Mouse (Mus musculus) thymus, postnatal 4 days (tissue): ENCODE data around the gene Slc25a48.
A peak's percentile ranks its signal among the peaks of the same experiment; 100 is the strongest.

Experiments used
- DNase-seq: peaks from one replicate; pipeline ENCODE4 v3.0.0; 2021

The Slc25a48 gene

DNA sequence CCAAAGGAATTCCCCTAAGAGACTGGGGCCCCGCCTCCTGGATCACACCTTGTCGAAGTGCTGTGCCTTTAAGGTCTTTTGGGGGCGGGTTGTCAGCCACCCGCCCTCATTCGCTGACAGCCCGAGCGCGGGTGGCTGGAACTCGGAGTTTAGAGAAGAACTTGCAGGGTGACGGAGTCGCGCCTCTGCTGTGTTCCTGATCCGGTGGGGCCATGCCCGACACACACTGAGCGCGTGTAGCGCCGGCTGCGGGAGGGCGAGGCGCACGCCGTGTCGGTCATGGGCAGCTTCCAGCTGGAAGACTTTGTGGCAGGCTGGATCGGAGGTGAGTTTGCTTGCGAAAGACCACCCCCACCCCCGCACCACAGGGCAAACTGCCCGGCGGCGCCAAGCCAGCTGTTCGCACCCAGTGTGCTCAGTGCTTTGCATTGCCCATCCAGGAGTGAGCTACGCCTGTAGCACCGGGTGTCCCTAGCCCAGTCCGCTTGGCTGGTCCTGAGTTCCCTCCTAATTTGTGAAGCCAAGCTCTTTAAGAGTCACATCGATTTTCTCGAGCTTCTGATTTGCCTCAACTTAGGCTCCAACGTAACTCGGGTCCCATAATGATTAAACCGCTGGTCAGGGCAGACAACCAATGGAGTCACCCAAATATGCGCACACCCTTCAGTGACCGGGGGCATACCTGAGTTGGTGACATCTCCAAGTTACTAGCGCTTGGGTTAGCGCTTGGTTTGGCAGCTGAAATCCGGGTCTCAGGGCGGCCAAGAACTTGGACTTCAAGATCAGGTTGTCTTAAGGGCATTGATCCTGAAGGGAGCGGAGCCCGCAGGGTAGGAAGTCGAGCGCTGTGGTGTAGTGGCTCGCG, at the start of gene Slc25a48:
Gene Slc25a48 (plus strand): TSS at position 145 of the 865 bp plus-strand sequence.
- DNase-seq, result peak; percentile 24

DNA sequence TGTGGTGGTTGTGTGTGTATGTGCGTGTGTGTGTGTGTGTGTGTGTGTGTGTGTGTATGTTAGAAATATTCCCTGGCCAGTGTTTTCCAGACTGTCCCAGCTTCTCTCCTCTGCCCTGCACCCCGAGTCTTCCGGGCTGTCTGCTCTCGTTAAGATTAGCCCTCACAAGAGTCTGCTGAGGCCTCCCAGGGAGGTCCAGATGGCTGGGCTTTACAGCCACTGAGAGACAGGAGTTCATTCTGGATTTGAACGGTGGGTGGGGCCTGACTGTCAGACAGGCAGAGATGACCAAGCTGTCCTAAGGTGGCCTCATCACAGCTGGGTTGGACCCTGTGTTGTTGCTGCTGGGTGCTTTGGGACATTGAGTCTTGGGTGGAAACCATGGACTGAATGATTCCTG, 40.6 kb upstream of the Slc25a48 start:
- DNase-seq, result no peak

DNA sequence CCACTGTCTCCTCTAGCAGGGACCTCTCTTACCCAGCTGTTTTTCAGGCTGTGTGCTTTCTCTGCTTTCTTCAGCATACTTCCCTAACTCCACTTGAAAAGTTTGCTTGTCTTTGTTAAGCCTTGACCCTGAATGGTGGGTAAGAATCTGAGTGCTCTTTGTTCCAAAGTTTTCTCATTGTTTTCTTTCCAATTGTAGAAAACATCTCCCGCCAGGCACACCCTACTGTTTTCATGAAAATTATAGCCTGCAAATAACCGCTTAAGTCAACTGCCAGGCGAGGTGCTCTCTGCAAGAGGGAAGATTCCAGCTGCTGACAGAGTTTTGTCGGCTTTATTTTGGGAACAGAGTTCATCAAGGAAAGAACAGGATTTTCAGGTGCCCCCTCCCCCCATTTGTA, 37.0 kb upstream of the Slc25a48 start:
- DNase-seq, result no peak

DNA sequence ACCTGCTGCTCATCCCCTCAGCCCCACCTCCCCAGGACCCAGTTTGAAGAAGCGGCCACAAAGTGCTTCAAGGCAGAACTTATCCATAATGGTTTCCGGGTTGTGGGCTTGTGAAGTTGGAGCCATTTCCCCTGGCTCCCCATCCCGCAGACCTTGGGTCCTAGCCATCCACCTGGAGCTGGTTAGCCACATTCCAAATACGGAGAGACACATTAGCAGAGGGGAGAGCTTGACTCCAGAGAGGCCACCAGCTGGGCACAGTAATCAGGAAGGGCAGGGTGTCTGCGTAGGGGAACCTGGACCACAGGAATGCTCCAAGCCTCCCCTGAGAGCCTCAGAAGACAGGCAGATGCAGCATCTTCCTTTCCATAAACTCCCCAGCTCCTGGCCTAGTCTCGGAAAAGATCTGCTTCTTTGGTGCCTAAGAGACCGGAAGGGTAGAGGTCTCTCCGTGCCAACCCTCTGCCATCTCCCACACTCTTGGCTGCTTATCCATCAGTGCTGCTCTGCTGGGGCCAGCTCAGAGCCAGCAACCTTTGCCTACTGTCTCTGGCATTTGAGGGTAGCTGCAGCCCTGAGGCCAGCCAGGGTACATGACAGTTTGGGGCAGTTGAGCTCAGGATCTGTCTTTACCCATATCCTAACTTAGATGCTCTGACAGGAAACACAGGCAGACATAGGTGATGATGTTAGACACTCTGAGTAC, 34.6 kb upstream of the Slc25a48 start:
- DNase-seq, result no peak

DNA sequence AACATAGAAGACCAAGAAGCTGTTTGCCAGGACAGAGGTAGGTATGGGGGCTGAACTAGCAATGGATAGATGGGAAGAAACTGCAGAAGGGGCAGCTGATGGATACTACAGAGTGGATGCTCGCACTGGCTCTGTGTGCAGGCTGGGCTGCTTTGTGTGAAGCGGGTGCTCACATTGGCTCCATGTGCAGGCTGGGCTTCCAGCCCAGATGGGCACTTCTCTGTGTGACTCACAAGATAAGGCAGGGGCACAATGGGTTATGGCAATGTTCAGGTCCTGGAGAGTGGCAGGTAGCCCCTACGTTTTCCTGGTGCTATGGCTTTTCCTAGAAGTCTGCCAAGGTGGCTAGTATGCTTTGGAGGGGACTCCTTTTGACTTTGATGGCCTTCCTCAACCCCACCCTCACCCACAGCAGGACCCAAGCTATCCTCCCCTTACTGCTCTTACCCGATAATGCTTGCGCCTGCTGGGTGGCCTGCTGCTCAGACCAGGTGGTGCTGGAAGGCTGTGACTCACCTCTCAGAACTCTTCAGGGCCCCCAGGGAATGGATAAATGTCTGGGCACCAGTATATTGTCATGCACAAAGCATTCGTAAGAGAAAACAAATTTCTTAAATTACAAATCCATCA, 33.5 kb upstream of the Slc25a48 start:
- no peak for DNase-seq

DNA sequence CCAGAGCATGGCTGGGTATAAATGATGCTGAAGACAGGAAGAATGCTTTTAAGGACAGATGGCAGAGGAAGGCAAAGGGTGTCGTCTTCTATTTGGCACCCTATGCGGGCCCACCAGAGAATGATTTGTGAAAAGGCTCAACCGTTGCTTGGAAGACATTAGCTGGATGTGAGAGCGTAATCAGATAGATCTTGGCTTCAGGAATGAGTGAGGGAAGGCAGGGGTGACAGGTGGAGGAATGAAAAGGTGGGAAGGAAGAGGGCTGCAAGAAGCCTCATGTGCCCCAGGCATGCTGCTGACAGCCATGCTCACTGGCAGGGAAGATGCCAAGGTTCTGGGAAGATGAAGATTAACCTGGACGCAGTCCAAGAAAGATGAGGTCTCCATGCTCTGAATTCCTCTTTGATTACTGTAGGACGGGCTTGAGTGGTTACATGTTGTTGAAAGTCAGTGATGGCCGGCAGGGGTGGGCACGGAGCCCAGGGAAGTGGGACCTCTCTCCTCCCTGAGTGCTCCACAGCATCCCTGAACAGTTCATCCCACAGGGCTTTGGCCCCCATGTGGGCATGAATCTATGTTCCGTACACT, 25.8 kb upstream of the Slc25a48 start:
- no peak for DNase-seq

DNA sequence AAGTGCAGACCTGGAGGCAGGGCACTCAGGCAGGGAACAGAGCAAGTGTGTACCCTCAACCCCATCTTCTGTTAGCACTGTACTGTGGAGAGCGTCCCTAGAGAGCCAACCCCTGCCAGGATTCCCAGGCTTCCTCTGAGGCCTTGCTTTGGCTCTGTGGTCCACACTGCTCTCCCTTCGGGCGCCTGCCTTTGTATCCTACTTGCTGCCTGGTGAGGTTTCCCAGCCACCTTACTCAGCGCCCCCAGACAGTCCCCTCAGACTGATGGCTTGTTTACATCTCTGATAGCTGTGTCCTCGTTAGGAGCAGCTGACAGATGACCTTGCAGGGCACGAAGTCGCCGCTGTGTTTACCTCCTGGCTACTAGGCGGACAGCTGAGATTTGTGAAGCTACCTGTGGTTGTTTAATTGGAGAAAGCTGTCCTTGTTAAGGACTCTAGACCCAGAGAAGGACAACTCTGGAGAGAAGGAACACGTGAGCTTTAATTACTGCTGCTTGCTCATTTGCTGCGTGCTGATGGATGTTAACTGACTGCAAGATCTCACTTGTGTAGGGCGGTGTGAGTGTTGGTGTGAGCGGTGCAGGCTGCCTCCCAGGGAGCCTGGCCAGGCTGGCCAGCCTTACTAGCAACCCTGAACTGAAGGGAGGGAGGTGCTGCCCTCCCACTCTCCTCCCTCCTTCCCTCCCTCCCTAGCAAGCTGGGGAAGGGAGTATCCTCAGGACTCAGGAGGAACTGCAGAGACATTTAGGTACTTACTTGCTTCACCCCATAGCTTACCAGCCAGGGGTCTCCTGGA, 19.3 kb upstream of the Slc25a48 start:
- no peak for DNase-seq

DNA sequence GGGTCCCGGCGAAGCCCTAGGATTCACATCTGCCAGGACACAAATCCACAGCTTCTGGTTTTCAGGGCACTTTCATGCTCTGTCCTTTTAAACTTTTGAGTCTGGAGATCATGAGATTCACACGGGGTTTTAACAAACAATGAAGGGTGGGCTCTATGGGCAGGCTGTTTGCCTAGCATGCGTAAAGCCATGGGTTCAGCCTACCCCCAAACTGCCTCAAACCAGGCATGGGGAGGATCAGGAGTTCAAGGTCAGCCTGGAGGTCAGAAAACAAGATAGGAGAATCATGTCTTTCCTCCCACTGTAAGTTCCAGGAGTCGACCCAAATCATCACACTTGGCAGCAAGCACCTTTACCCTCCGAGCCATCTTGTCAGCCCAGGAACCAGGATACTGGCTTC, 18.6 kb upstream of the Slc25a48 start:
- no peak for DNase-seq

DNA sequence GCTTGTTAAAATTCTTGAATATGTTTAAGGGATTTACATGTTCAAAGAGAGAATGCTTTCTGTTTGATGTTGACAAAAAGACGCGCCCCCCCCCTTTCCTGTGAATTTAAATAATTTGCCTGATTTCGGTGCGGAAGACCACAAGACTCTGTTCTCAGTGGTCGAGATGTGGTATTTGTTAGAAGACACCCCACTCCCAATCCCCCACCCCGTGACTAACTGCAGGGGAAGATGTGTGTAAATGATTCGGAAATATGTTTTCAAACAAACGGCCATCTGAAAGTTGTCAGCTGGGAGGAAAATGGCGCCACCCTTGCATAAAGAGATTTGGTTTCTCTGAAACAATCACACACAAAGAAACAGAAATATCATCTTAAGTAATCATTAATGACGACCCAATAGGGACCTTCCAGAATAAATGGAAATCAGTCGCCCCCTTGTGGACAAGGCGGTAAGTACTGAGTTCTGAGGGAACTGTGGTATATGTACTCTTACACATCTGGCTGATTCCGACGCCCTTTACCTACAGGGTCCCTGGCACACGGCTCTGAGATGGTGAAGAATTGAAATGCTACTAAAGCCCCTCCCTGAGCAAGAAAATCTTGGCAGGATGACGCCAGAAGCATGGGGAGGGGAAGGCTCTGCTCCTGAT, 16.0 kb upstream of the Slc25a48 start:
- DNase-seq, result peak; percentile 75

DNA sequence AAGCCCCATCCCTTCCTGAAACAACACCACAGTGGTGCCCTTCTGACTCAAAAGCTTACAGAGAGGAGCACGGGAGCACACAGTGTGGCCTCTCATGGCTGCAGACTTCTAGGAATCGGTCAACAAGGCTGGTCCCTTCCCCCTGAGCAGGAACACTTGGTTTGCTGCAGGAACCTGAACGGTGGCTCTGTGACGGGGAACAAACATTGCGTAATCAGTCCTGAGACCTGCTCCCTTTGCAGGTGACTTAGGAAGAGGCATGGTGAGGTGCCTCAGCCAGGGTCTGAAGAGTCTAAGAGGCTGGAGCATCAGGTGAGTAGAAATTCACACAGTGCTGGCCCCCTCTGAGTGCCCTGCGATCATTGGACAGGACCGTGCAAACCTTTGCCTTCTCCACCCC, 12.2 kb upstream of the Slc25a48 start:
- DNase-seq, result no peak

DNA sequence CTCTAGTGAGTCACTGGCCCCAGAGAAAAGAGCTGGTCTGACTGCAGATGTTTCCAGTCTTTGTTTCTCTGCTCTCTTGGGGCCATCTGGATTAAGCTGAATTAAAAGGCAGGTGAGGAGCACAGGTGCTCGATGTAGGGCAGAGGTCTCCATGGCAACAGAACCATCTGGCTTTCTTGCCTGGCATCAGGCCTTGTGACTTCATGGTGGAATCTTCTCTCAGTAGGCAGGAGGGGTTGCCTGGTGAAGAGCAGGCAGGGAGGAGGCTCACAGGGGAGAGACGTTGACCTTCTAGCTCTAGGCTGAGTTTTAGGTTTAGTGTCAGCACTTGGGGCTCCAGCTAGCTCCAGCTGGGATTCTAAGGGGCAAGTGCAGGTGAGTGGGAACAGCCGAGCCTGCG, 11.8 kb upstream of the Slc25a48 start, which contains the start of gene Gm3045:
Gene Gm3045 (plus strand): TSS at position 230 of the 400 bp plus-strand sequence.
- no peak for DNase-seq

DNA sequence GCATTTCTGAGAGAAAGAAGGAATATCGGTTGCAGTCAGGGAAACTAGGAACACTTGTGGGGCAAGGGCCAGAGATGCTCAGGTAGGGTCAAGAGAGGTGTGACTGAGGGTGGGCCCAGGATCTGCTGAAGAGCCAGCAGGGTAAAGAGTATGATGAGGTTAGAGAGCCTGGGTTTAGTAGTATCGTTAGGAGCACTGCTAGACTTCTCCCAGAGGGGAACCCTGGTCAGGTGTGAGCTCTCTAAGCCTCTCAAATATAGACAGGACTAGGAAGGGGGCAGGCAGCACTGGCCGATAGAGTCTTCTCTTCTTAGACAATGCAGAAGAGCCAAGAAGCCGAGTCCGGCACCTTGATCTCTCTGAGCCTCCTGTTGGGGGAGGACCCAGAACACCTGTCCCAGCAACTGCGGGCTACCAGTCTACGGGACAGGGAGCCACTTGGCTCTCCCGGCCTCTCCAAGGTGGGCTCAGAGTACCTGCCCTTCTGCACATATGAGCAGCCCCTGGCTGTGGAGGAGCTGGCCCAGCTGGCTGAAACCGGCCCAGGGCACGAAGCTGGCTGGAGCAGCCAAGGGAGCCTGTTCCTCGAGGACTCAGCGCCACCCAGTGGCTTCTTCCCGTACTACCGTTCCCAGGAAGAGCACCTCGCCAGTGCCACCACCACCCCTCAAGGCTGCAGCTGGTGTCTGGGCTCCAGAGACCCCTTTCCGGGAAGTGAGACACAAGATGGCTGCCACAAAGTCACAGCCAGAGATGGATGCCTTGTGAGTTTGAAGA, 9.2 kb upstream of the Slc25a48 start:
- DNase-seq, result peak; percentile 84

DNA sequence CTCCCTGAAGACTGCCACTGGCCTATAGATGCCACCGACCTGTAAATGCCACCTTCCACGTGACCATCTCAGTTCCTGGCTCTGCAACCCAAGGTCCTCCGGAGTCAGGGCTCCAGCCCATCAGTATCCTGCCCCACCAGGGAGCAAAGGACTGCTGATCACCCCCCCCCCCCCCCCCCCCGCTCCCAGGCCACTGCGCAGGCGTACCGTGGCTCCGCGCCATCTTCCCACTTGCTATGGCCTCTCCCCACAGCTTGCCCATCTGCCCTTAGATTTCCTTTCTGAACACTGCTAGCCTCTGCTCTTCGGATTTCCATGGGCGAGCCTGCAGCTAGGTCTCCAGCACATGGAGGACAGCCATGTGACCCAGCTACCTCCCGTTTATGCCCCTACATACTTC, 5.7 kb upstream of the Slc25a48 start:
- DNase-seq, result no peak

DNA sequence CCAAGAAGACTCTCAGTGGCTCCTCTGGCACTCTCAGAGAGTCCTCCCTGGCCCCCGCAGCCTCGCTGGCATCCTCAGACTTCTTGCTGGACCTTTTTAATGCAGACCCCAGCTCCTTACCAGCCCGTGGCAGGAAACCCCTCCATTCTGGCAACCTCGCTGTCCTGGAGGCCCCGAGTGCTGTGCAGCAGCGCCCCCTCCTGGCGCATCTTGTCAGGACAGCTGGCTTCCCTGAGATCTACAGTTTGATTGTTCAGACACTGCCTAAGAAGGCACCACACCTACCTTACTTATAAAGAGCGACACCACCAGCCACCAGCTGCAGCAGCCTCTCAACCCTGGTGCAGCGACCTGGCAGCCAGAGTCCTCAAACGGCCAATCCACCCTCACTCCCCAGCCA, 4.7 kb upstream of the Slc25a48 start:
- peak; percentile 87 for DNase-seq

DNA sequence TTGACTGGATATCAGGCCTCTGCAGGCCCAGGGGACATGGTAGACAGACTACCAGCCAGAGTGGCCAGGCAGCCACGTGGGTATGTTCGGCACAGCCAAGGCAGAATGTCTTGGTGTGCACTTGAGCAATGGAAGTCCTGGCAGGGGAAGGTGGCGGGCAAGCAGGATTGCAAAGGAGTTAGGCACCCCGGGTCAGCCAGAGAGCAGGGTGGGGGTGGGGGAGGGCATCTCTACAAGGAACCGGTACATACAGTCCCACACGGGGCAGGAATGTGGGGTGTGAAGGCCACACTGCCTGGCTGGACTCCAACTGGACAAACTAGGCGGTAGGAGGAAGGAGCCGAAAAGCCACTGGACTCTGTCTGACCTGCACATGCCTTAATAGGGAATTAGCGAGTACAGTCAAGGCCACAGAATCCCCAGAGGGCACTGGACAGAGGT, 3.8 kb upstream of the Slc25a48 start:
- no peak for DNase-seq

DNA sequence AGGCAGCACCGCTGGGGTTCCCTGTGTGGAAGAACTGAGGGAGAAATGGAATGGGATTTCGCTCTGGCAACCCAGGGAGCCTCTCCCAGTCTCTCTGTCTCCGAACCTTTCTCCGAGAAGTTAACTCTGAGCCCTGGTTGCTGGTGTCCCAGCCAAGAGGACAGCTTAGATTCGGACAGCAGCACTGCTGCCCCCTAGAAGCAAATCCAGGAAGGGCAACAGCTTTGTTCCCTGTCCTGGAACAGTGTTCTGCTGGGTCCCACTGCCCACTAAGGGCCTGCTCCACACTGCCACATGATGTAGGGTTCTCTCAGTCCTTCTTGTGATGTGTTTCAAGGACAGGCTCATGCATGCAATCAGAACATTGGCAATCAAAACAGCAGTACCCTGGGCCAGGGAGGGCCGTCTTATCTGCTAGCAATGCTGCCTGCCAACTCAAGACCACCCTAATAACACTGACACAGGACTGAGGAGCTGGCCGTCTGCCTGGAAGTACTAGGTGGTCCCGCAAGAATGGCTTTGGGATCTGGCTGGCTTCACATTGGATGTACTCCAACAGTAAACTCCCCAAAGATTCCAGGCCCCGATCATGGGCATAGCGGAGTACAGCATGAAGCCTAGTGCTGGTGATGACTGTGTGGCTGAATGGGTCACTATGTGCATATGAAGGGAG, 2.4 kb upstream of the Slc25a48 start:
- DNase-seq, result no peak

DNA sequence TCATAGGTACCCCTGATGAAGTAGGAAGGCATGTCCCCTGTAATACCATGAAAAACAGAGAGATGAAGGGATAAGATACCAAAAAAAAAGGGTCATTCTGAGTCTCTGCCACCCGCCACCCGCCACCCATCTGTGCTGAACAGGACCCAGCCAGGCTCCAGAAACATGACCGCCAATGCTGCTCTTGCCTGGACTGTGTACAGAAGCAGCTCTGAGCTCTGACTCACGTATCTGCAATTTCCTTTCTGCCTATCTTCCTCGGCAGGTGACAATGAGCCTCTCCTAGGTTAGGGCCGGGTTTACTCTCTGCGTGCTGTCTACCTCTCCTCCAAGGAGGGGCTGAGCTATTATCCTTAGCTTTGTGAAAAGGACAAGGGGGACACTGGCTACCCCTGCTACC, 5.3 kb downstream of the Slc25a48 start:
- no peak for DNase-seq

DNA sequence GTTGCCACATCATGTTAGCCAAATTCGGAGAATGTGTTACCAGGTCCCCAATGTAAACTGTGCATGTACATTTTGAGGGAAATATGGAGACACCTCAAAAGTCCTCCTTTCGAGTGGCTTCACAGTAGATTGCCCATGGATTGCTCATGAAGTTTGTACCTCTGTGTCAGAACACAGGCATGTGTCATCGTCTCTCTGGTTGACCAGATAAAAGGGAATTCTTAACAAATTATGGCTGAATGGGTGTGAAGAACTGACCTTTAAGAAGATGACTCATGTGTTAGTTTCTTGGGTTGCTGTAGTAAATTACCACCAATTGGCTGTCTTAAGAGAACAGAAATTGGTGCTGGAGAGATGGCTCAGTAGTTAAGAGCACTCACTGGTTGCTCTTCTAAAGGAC, 6.0 kb downstream of the Slc25a48 start:
- DNase-seq, result no peak

DNA sequence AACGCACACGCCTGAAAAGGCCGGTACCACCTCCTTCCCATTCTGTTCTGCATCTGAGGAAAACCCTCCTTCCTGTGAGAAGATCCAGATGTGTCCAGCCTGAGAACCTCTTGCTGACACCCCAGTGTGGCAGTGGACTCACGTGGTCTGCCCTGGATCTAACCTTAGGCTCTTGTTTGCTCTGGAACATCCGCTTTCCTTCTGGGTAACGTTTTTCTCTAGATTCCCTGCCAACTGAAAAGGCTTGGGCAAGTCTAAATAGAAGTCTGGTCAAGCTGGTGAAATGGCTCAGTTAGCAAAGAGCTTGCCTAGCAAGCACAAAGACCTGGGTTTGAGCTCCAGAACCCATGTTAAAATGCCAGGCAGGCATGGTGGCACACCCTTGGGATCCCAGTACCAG, 6.8 kb downstream of the Slc25a48 start:
- DNase-seq, result no peak

DNA sequence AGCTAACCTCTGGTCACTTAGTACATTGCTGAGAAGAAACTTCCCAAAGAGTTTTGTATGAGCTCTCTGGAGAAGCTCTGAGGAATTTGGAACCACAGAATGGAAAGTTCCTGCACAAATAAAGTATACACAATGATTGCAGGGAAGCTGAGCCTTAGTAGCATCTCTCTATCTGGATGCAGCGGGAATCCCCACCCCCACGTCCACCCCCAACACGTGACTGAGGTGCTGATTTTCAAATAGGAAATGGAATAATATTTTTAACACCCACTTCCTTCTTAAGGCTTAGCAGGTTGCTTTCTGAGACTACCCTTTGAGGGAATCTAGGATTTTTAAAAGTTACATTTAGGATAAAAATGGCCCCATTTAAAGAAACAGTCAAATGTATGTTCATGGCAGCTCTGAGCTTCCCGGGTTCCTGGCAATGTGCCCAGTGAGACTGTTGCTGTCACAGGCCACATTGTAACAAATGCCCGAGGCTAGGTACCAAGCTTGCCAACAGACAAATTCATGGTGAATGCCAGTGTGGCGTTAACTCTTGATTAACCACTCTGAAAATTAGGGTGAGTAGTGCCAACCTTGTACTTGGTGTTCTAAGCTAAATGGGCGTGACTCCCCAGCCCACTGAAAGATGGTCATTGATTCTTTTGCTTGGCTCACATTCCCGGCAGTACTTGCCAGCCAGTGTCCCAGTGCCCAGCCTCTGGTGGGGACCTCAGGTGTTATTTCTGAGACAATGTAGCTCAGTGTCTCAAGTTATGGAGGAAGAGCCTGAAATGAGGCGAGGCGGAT, 11.3 kb downstream of the Slc25a48 start:
- no peak for DNase-seq
